Mouse (Mus musculus): Measurements from ENCODE around the gene Gm8369. TPM values are rescaled to one million over a fixed set of nuclear protein-coding genes. Genes with fewer than 3 reads are reported as not detected.
"Not testable (repeated sequence)": the region's sequence is repeated elsewhere in the genome, so short reads cannot be mapped to it uniquely, and the experiment has no call there.

Gene Gm8369
- polyA plus RNA-seq (2016; fragmentation: Nextera tagmentation; extraction: Ambion mirVana) = not detected in 2 replicates

DNA sequence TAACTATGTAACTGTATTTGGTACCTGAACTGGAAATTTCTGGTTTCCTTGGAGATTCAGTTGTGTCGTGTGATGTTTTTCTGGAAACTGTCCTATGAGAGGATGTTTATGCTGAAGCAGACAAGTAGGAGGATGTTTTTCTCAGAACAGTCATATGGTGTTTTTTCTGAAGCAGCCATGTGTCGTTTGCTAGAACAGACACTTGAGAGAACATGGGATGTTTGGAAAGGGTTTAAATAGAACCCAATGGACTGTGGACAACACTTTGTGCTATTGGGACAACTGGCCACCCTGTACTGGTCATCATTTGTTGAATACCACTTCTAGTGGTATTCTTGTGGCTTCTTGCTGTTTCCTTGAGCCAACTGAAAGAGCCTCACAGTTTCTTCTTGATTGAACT lies at the start of gene Gm8369:
Gene Gm8369 (plus strand): TSS at position 193 of the 400 bp plus-strand sequence.
- 56% methylated on average over 2 of the region's 2 CpGs for WGBS (ENCODE audit: insufficient replicate concordance)
- no peak for ATAC-seq
- no peak within 1 kb of the TSS for H3K9ac ChIP-seq
- H3K4me2 ChIP-seq = no peak within 1 kb of the TSS
- no peaks in the 10 kb centered on the region for H3K4me1 ChIP-seq
- no peaks in the 10 kb centered on the region for H3K36me3 ChIP-seq
- no peaks in the 10 kb centered on the region for H3K27me3 ChIP-seq (replicated peaks)
- H3K4me3 ChIP-seq = no peak within 1 kb of the TSS
- no peak within 1 kb of the TSS for H3K27ac ChIP-seq
- H3K9me3 ChIP-seq (replicated peaks) = no peaks in the 10 kb centered on the region

DNA sequence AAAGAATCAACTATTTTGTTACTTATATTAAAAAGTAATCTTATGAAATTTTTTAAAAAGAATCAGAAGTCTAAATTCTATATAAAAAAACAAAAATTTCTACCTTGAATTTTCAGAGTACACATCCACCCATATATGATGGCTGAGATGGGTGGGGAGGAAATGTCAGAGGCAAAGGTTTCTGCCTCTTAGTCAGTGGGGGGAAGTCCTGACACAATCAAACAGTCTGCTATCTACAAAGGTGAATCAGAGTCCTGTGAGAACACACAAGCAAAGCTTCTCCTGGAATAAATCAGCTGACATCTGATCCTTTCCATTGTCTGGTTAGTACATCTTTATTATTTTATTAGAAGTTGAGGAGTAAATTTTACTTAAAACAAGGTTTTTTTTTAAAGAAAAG lies 42.4 kb upstream of the Gm8369 start, which contains the start of gene Ms4a4b:
Gene Ms4a4b (plus strand): TSS at position 216 of the 400 bp plus-strand sequence.
- H3K27ac ChIP-seq = no peak within 1 kb of the TSS
- no peak within 1 kb of the TSS for H3K9ac ChIP-seq
- no peak within 1 kb of the TSS for H3K4me2 ChIP-seq
- no peaks in the 10 kb centered on the region for H3K9me3 ChIP-seq (replicated peaks)
- H3K4me3 ChIP-seq = no peak within 1 kb of the TSS
- H3K36me3 ChIP-seq = no peaks in the 10 kb centered on the region
- no peaks in the 10 kb centered on the region for H3K4me1 ChIP-seq
- ATAC-seq = no peak
- H3K27me3 ChIP-seq (replicated peaks) = no peaks in the 10 kb centered on the region

DNA sequence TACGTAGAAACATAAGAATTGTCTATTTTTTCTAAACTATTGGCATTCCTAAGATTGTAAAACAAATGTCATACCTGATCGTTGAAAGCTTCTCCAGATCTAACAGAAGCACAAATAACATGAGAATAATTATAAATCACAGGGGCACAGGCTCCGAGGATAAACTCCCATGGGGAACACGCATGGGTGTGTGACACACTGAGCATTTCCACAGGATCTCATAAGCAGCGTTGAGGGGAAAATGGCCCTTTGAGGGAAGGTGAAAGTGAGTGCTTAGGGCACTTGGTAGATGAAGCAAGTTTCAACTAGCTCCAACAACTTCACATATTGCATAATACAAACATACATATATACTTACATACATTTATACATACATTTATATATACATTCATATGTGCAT lies 41.8 kb upstream of the Gm8369 start:
- no peaks in the 10 kb centered on the region for H3K27me3 ChIP-seq (replicated peaks)
- H3K27ac ChIP-seq = no peak overlapping the region
- no peaks in the 10 kb centered on the region for H3K4me1 ChIP-seq
- no peaks in the 10 kb centered on the region for H3K9me3 ChIP-seq (replicated peaks)
- no peak for ATAC-seq
- no peak overlapping the region for H3K4me2 ChIP-seq
- 65% methylated on average over 5 of the region's 5 CpGs for WGBS (ENCODE audit: insufficient replicate concordance)
- no peak overlapping the region for H3K4me3 ChIP-seq
- no peak overlapping the region for H3K9ac ChIP-seq
- no peaks in the 10 kb centered on the region for H3K36me3 ChIP-seq

DNA sequence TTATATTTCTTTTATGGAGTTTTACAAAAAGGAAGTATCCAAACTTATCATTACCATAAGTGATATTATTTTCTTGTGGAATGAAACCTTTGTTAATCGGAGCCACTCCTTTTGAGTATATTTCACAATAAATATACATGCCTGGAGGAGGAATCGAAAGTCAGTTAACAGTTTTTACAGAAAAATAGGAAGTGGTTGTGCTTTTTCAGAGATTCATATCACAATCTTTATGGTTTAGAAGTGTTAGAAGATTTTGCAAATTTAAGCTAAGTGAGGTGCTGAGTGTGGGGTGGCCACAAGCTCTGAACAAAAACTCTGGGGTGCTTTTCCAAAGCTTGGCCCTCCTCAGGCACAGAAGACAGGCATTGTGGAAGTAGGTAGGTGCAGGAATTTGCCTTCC lies 38.5 kb upstream of the Gm8369 start:
- Histone ChIP-seq H3K9ac (no peak overlapping the region), H3K4me2 (no peak overlapping the region), H3K36me3 (no peaks in the 10 kb centered on the region), H3K4me1 (no peaks in the 10 kb centered on the region), H3K27ac (no peak overlapping the region), H3K9me3 (replicated peaks) (no peaks in the 10 kb centered on the region), H3K27me3 (replicated peaks) (no peaks in the 10 kb centered on the region), H3K4me3 (no peak overlapping the region)
- ATAC-seq = no peak
- WGBS (ENCODE audit: insufficient replicate concordance) = 59% methylated on average over 2 of the region's 2 CpGs

DNA sequence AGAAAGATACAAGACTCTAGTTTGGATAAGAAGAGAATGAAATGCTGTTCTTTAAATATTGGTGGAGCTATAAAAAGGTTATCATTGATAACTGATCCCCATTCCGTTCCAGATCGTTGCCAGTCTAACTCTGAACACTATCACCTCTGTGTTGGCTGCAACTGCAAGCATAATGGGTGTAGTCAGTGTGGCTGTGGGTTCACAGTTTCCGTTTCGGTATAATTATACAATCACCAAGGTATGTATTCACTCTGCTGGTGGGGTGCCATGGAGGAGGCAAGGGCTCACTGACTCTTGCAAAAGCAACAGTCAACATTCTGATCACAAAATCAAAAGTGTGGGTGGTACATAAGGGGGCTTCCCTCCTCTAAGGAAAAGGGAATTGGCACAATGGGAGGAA lies 26.7 kb upstream of the Gm8369 start:
- H3K9me3 ChIP-seq (replicated peaks); H3K9ac ChIP-seq; H3K4me3 ChIP-seq; H3K27me3 ChIP-seq (replicated peaks); H3K4me2 ChIP-seq; H3K27ac ChIP-seq; ATAC-seq; H3K4me1 ChIP-seq; H3K36me3 ChIP-seq: not testable (repeated sequence)
- 62% methylated on average over 4 of the region's 4 CpGs for WGBS (ENCODE audit: insufficient replicate concordance)

DNA sequence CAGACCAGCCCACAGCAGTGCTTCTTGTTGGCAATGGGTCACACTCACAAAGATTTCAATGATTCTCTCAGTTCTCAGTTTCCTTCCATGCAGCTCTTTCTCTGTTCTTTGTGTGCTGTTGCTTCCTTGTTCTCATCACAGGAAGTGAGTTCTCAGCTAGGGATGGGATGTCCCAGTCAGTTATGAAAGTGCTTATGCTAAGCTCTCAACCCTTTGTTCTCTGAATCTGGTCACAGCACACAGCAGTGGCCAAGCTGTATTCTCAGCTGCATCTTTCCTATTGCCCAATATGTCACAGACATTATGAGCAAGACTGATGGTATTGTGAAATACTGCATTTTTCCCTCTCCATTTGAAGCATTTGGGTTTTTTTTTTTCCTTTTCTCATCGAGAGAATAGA lies 20.9 kb upstream of the Gm8369 start:
- not testable (repeated sequence) for ATAC-seq; H3K4me1 ChIP-seq; H3K9me3 ChIP-seq (replicated peaks); H3K4me3 ChIP-seq; H3K9ac ChIP-seq; H3K27ac ChIP-seq; H3K36me3 ChIP-seq; H3K27me3 ChIP-seq (replicated peaks); H3K4me2 ChIP-seq
- WGBS (ENCODE audit: insufficient replicate concordance) = 8% methylated on average over 1 of the region's 1 CpGs

DNA sequence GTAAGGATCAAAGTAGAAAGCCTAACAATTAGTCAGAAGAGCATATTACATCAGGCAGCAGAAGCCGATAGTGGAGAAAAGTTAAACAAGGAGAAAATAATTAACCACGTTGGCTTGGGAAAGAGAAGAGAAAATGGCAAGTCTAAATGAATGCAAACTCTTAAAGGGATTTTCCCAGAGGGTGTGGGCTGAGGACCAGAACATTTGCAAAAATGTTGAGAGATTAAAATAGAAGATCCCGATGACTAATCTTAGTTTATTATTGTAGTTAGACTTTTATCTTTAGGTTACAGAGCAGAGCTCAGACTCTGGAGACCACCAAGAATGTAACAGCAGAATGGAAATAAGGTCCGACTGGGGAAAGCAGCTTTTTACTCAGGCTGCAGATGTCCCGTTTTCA lies 19.3 kb upstream of the Gm8369 start:
- no peak for ATAC-seq
- no peaks in the 10 kb centered on the region for H3K4me1 ChIP-seq
- no peaks in the 10 kb centered on the region for H3K36me3 ChIP-seq
- H3K27ac ChIP-seq = no peak overlapping the region
- H3K27me3 ChIP-seq (replicated peaks) = no peaks in the 10 kb centered on the region
- no peak overlapping the region for H3K4me2 ChIP-seq
- H3K9me3 ChIP-seq (replicated peaks) = no peaks in the 10 kb centered on the region
- WGBS (ENCODE audit: insufficient replicate concordance) = 54% methylated on average over 5 of the region's 5 CpGs
- no peak overlapping the region for H3K9ac ChIP-seq
- H3K4me3 ChIP-seq = no peak overlapping the region

DNA sequence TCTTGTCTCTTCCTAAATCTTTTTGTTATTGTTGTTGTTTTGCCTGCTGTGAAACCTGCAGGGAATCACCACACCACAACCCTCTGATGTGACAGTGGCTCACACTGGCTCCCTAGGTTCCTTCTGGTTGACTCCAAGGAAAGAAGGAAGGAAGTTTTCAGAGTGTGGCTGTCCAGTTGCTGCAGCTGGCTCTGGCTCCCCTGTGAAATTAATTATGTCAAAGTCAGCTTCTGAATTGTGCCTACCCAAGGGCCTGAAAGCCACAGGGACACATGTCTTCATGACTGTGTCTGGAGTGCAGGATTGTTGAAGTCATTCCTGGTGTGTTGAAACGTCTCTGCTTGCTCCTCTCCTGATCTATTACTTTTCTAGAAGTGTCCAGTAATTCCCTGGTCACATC lies 17.4 kb upstream of the Gm8369 start:
- not testable (repeated sequence) for ATAC-seq; H3K4me1 ChIP-seq; H3K4me2 ChIP-seq; H3K27ac ChIP-seq; H3K36me3 ChIP-seq; H3K4me3 ChIP-seq; H3K9ac ChIP-seq; H3K9me3 ChIP-seq (replicated peaks); H3K27me3 ChIP-seq (replicated peaks)
- 31% methylated on average over 1 of the region's 1 CpGs for whole genome bisulfite sequencing (ENCODE audit: insufficient replicate concordance)

DNA sequence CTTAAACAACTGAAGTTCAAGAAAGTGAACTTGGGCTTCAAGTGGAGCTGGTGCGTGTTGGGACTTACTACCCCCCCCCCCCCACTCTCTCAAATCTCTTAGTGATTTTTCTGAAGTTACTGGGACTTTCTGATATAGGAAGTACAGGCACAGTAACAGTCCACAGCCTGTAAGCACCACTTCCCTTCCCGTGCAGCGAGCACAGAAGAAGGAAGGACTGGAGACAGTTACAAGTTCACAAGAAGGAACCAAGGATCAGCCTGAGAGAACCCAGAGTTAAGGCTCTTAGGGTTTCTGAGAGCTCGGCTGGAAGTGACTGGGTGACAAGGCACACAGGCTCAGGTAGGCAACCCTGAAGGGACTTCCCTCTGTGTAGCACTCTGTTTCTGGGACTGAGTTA lies 16.5 kb upstream of the Gm8369 start, which contains the start of gene Ms4a6c:
Gene Ms4a6c (plus strand): TSS at position 152 of the 400 bp plus-strand sequence.
- H3K4me1 ChIP-seq; ATAC-seq; H3K4me3 ChIP-seq; H3K9ac ChIP-seq; H3K27me3 ChIP-seq (replicated peaks); H3K36me3 ChIP-seq; H3K27ac ChIP-seq; H3K4me2 ChIP-seq; H3K9me3 ChIP-seq (replicated peaks): not testable (repeated sequence)
- WGBS (ENCODE audit: insufficient replicate concordance) = 29% methylated on average over 4 of the region's 4 CpGs

DNA sequence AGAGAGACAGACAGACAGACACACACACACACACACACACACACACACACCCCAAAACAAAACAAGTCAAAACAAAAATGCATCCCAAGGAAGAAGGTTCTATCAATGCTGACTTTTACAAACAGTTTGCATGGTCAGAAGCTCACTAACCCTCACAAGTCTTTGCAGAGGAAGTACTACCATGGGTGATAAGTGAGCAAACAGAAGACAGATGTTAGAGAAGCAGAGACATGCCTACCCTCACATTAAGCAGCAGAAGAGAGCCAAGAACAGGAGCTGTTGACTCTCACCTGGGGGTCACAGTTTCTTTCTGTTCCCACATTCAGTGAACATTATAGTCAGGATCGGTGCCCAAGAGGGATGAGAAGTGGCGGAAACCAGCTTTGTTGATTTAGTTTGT lies 6.0 kb upstream of the Gm8369 start:
- Histone ChIP-seq H3K27ac (no peak overlapping the region), H3K27me3 (replicated peaks) (no peaks in the 10 kb centered on the region), H3K36me3 (no peaks in the 10 kb centered on the region), H3K4me3 (no peak overlapping the region), H3K4me1 (no peaks in the 10 kb centered on the region), H3K9ac (no peak overlapping the region), H3K4me2 (no peak overlapping the region), H3K9me3 (replicated peaks) (no peaks in the 10 kb centered on the region)
- 71% methylated on average over 2 of the region's 2 CpGs for WGBS (ENCODE audit: insufficient replicate concordance)
- no peak for ATAC-seq

DNA sequence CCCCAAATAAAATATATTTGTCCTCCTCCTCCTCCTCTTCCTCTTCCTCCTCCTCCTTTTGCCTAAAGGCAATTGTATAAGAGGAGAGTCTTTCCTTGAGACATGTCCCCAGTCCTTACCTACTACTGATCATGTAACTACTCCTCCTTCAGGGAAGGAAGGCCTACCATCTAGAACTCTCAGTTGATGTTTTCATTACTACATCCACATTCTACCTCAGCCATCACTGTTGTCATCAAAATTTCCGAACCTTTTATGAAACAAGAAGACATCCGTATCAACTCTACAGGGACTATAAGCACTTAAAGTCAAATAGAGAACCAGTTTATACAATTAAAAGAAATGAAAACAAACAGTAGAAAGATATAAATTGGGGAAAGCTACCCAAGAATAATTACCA lies 3.1 kb upstream of the Gm8369 start:
- no peak overlapping the region for H3K9ac ChIP-seq

DNA sequence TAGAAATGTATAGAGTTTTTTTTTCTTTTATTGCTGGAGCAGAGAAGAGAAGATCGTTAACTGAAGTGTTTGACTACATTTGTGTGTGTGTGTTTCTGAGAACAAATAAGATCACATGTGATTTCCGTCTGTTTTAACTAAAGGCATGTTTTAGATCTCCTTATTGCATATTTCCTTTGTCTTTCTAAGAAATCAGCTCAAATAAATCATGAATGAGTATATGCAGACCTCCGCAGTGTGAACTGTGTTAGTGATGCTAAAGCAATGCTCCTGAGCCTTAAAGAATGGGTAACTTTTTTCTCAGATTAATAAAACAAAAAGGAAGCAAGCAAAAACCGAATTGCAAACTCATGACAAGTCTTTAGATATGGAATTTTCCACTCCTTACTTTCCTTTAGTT lies 1.8 kb upstream of the Gm8369 start:
- Histone ChIP-seq H3K9ac (no peak overlapping the region), H3K4me2 (no peak overlapping the region), H3K4me3 (no peak overlapping the region), H3K4me1 (no peaks in the 10 kb centered on the region), H3K27me3 (replicated peaks) (no peaks in the 10 kb centered on the region), H3K9me3 (replicated peaks) (no peaks in the 10 kb centered on the region), H3K27ac (no peak overlapping the region), H3K36me3 (no peaks in the 10 kb centered on the region)
- no peak for ATAC-seq
- WGBS (ENCODE audit: insufficient replicate concordance) = 55% methylated on average over 4 of the region's 4 CpGs

More for the DNA sequence above, 3.1 kb upstream of the Gm8369 start:
- H3K4me3 ChIP-seq = no peak overlapping the region
- H3K27me3 ChIP-seq (replicated peaks) = no peaks in the 10 kb centered on the region
- H3K27ac ChIP-seq = no peak overlapping the region
- ATAC-seq = no peak
- no peaks in the 10 kb centered on the region for H3K9me3 ChIP-seq (replicated peaks)
- WGBS (ENCODE audit: insufficient replicate concordance) = 75% methylated on average over 2 of the region's 2 CpGs
- no peaks in the 10 kb centered on the region for H3K4me1 ChIP-seq
- H3K36me3 ChIP-seq = no peaks in the 10 kb centered on the region
- H3K4me2 ChIP-seq = no peak overlapping the region

DNA sequence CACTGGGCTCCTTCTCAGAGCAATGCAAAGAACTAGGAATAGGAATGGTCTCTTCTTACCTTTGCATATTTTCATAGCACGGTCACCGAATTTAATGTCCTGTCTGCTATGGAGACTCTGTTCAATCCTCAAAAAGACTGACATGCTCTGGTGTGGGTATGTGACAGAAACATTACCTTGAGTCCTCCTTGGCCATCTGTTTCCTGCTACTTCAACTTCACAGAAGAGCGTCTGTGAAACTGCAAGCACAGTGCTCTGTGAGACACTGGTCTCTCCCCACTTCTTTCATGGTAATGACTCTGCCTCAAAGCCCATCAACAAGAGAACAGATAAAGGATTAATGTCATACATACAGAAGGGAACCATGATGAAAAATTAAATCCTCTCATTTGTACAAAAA lies 1.4 kb upstream of the Gm8369 start:
- no peak overlapping the region for H3K9ac ChIP-seq

More for the DNA sequence above, 1.4 kb upstream of the Gm8369 start:
- Histone ChIP-seq H3K27ac (no peak overlapping the region), H3K4me3 (no peak overlapping the region), H3K27me3 (replicated peaks) (no peaks in the 10 kb centered on the region), H3K4me2 (no peak overlapping the region), H3K4me1 (no peaks in the 10 kb centered on the region), H3K36me3 (no peaks in the 10 kb centered on the region), H3K9me3 (replicated peaks) (no peaks in the 10 kb centered on the region)
- 56% methylated on average over 3 of the region's 3 CpGs for WGBS (ENCODE audit: insufficient replicate concordance)
- ATAC-seq = no peak

Measured in liver, embryonic 12.5 days (tissue).